Mouse (Mus musculus): ENCODE measurements around the gene Zfp641. TPM values are rescaled to one million over a fixed set of nuclear protein-coding genes. Genes with fewer than 3 reads are reported as not detected.

Gene Zfp641
- polyA plus RNA-seq, 1 experiment from 2014 or later, result 1.0 TPM

GRCm38 (mm10) chr15:98257193-98257592 is 38.8 kb downstream of the Zfp641 start, which contains the start of gene H1fnt:
Gene H1fnt, minus strand, starts transcription at chr15:98257293.
- no peak for DNase-seq (ENCODE audit: low spot score)
- no peak within 1 kb of the TSS for H3K27ac ChIP-seq (replicated peaks; ENCODE audit: low read depth, low read length)
- no peak within 1 kb of the TSS for H3K9ac ChIP-seq (ENCODE audit: low read depth, low read length)
- no peaks in the 10 kb centered on the region for H3K36me3 ChIP-seq (ENCODE audit: control insufficient read depth, insufficient read depth, low read length)
- no peak within 1 kb of the TSS for H3K4me3 ChIP-seq (ENCODE audit: low read depth, low read length)
- H3K4me1 ChIP-seq (ENCODE audit: control insufficient read depth, insufficient read depth, low read length), result no peaks in the 10 kb centered on the region
- H3K9me3 ChIP-seq (ENCODE audit: control insufficient read depth, low read length), result no peaks in the 10 kb centered on the region
- H3K4me2 ChIP-seq (ENCODE audit: low read depth, low read length), result no peak within 1 kb of the TSS
- no peaks in the 10 kb centered on the region for H3K27me3 ChIP-seq (replicated peaks; ENCODE audit: control insufficient read depth, insufficient read depth, low read length)
- WGBS, result 75% methylated on average over 8 of the region's 8 CpGs
- ATAC-seq (ENCODE audit: low read depth), result no peak

- no peak for ATAC-seq (ENCODE audit: low read depth)
These were observed 39.7 kb downstream of the Zfp641 start for GRCm38 (mm10) chr15:98256271-98256670.

More at GRCm38 (mm10) chr15:98256271-98256670, 39.7 kb downstream of the Zfp641 start:
- no peaks in the 10 kb centered on the region for H3K27me3 ChIP-seq (replicated peaks; ENCODE audit: control insufficient read depth, insufficient read depth, low read length)
- H3K9ac ChIP-seq (ENCODE audit: low read depth, low read length), result no peak overlapping the region
- no peak overlapping the region for H3K4me2 ChIP-seq (ENCODE audit: low read depth, low read length)
- no peak overlapping the region for H3K27ac ChIP-seq (replicated peaks; ENCODE audit: low read depth, low read length)
- H3K9me3 ChIP-seq (ENCODE audit: control insufficient read depth, low read length), result no peaks in the 10 kb centered on the region
- no peaks in the 10 kb centered on the region for H3K36me3 ChIP-seq (ENCODE audit: control insufficient read depth, insufficient read depth, low read length)
- no peak for DNase-seq (ENCODE audit: low spot score)
- H3K4me3 ChIP-seq (ENCODE audit: low read depth, low read length), result no peak overlapping the region
- H3K4me1 ChIP-seq (ENCODE audit: control insufficient read depth, insufficient read depth, low read length), result no peaks in the 10 kb centered on the region
- WGBS, result 92% methylated on average over 13 of the region's 13 CpGs

Other genes with a start within 250 kb of the Zfp641 start
- gene Pfkm, start 203.6 kb downstream of the Zfp641 start, polyA plus RNA-seq (2014; fragmentation: Nextera tagmentation; extraction: Ambion mirVana), result 62.2 and 69.6 TPM in 2 replicates
- gene Senp1, start 202.4 kb downstream of the Zfp641 start, polyA plus RNA-seq (2014; fragmentation: Nextera tagmentation; extraction: Ambion mirVana), result 27.2 and 29.4 TPM in 2 replicates
- 58.4 and 62.5 TPM in 2 replicates for gene Asb8, start 130.5 kb downstream of the Zfp641 start, polyA plus RNA-seq (2014; fragmentation: Nextera tagmentation; extraction: Ambion mirVana)
- 2.0 and 2.5 TPM in 2 replicates for gene Ccdc184, start 129.0 kb downstream of the Zfp641 start, polyA plus RNA-seq (2014; fragmentation: Nextera tagmentation; extraction: Ambion mirVana)
- gene Olfr288, start 100.6 kb downstream of the Zfp641 start, polyA plus RNA-seq (2014; fragmentation: Nextera tagmentation; extraction: Ambion mirVana), result not detected in 2 replicates
- gene Gm44579, start 75.2 kb downstream of the Zfp641 start, polyA plus RNA-seq (2014; fragmentation: Nextera tagmentation; extraction: Ambion mirVana), result not detected in 2 replicates
- gene Olfr287, start 75.1 kb downstream of the Zfp641 start, polyA plus RNA-seq (2014; fragmentation: Nextera tagmentation; extraction: Ambion mirVana), result not detected in 2 replicates
- not detected in 2 replicates for gene Olfr286, start 61.7 kb downstream of the Zfp641 start, polyA plus RNA-seq (2014; fragmentation: Nextera tagmentation; extraction: Ambion mirVana)
- gene H1fnt, start 38.9 kb downstream of the Zfp641 start, polyA plus RNA-seq (2014; fragmentation: Nextera tagmentation; extraction: Ambion mirVana), result not detected in 2 replicates
- gene Olfr285, start 21.2 kb upstream of the Zfp641 start, polyA plus RNA-seq (2014; fragmentation: Nextera tagmentation; extraction: Ambion mirVana), result 0.03 and 0.04 TPM in 2 replicates
- gene Olfr284, start 44.8 kb upstream of the Zfp641 start, polyA plus RNA-seq (2014; fragmentation: Nextera tagmentation; extraction: Ambion mirVana), result 0.43 TPM in 1 of 2 replicates, not detected in the other
- gene Olfr283, start 84.8 kb upstream of the Zfp641 start, polyA plus RNA-seq (2014; fragmentation: Nextera tagmentation; extraction: Ambion mirVana), result not detected in 2 replicates
- gene Olfr282, start 135.1 kb upstream of the Zfp641 start, polyA plus RNA-seq (2014; fragmentation: Nextera tagmentation; extraction: Ambion mirVana), result 0.17 TPM in 1 of 2 replicates, not detected in the other
- 0.22 and 0.50 TPM in 2 replicates for gene Olfr281, start 156.4 kb upstream of the Zfp641 start, polyA plus RNA-seq (2014; fragmentation: Nextera tagmentation; extraction: Ambion mirVana)
- not detected in 2 replicates for gene OR5BS1P, start 173.7 kb upstream of the Zfp641 start, polyA plus RNA-seq (2014; fragmentation: Nextera tagmentation; extraction: Ambion mirVana)
- not detected in 2 replicates for gene Lalba, start 186.6 kb upstream of the Zfp641 start, polyA plus RNA-seq (2014; fragmentation: Nextera tagmentation; extraction: Ambion mirVana)
- not detected in 2 replicates for gene Olfr279, start 196.2 kb upstream of the Zfp641 start, polyA plus RNA-seq (2014; fragmentation: Nextera tagmentation; extraction: Ambion mirVana)
- gene Kansl2, start 238.1 kb upstream of the Zfp641 start, polyA plus RNA-seq (2014; fragmentation: Nextera tagmentation; extraction: Ambion mirVana), result 94.3 and 97.7 TPM in 2 replicates